Mouse (Mus musculus): ENCODE data around the gene Atf3. TPM values are rescaled to one million over a fixed set of nuclear protein-coding genes. Genes with fewer than 3 reads are reported as not detected.
A peak's percentile ranks its signal among the peaks of the same experiment; 100 is the strongest.

The Atf3 gene
- polyA plus RNA-seq (2015; fragmentation: Nextera tagmentation; extraction: Ambion mirVana) = 6.5 and 11.1 TPM in 2 replicates

DNA sequence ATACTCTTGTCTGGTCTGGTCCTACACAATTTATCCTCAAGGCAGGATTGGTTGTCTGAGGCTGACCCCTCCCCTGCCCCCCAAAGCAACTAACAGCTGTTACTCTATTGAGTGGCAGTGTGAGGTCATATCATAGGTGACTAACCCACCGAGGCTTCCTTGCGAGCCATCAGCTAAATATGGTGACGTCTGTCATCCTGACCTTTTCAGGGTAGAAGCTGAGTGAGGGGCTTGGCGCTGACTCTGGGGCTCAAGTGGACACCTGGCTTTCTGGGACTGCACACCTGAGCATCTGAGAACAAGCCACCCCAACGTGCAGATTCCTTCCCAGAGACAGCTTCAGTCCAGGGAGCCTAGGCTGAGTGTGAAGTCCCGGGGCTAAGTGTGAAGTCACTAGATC, at the start of gene Atf3:
TSS of gene Atf3 (minus strand) at position 101 of the 400 bp plus-strand sequence.
- Histone ChIP-seq H3K9ac (ENCODE audit: low read length) (no peak within 1 kb of the TSS), H3K4me2 (replicated peaks; ENCODE audit: low read depth) (no peak within 1 kb of the TSS), H3K27ac (replicated peaks) (no peak within 1 kb of the TSS), H3K27me3 (ENCODE audit: control insufficient read depth, insufficient read depth, low read length) (no peaks in the 10 kb centered on the region), H3K4me3 (ENCODE audit: low read depth, low read length) (no peak within 1 kb of the TSS), H3K4me1 (replicated peaks; ENCODE audit: control insufficient read depth, insufficient read depth) (no peaks in the 10 kb centered on the region), H3K9me3 (ENCODE audit: control insufficient read depth, low read length) (no peaks in the 10 kb centered on the region), H3K36me3 (ENCODE audit: control insufficient read depth, insufficient read depth, low read length) (no peaks in the 10 kb centered on the region)
- ATAC-seq (ENCODE audit: low FRiP score, low TSS enrichment) = no peak
- WGBS = 46% methylated on average over 6 of the region's 6 CpGs
- TF ChIP-seq EP300 (optimal IDR thresholded peaks at IDR 0.05) (no peak), CTCF (IDR thresholded peaks at IDR 0.05; ENCODE audit: low read depth) (no peak)
- DNase-seq (ENCODE audit: low spot score) = no peak

- Histone ChIP-seq H3K9me3 (ENCODE audit: control insufficient read depth, low read length) (no peaks in the 10 kb centered on the region), H3K4me1 (replicated peaks; ENCODE audit: control insufficient read depth, insufficient read depth) (peaks cover 2% of the 10 kb centered on the region; the same call in 1 of the 2 replicates), H3K4me2 (replicated peaks; ENCODE audit: low read depth) (no peak overlapping the region), H3K27ac (replicated peaks) (no peak overlapping the region), H3K4me3 (ENCODE audit: low read depth, low read length) (no peak overlapping the region), H3K36me3 (ENCODE audit: control insufficient read depth, insufficient read depth, low read length) (no peaks in the 10 kb centered on the region), H3K9ac (ENCODE audit: low read length) (no peak overlapping the region), H3K27me3 (ENCODE audit: control insufficient read depth, insufficient read depth, low read length) (no peaks in the 10 kb centered on the region)
- 63% methylated on average over 5 of the region's 5 CpGs for WGBS
- TF ChIP-seq CTCF (IDR thresholded peaks at IDR 0.05; ENCODE audit: low read depth) (no peak), EP300 (optimal IDR thresholded peaks at IDR 0.05) (no peak)
- DNase-seq (ENCODE audit: low spot score) (no peak), ATAC-seq (ENCODE audit: low FRiP score, low TSS enrichment) (no peak)
Observed at GRCm38 (mm10) chr1:191267162-191267561, 49.3 kb upstream of the Atf3 start.

GRCm38 (mm10) chr1:191263471-191263870, 45.6 kb upstream of the Atf3 start:
- Histone ChIP-seq H3K9me3 (ENCODE audit: control insufficient read depth, low read length) (no peaks in the 10 kb centered on the region), H3K27me3 (ENCODE audit: control insufficient read depth, insufficient read depth, low read length) (no peaks in the 10 kb centered on the region), H3K4me2 (replicated peaks; ENCODE audit: low read depth) (no peak overlapping the region), H3K9ac (ENCODE audit: low read length) (no peak overlapping the region), H3K36me3 (ENCODE audit: control insufficient read depth, insufficient read depth, low read length) (no peaks in the 10 kb centered on the region), H3K4me3 (ENCODE audit: low read depth, low read length) (no peak overlapping the region), H3K27ac (replicated peaks) (peak overlapping the region; percentile 40; the same call in 1 of the 2 replicates), H3K4me1 (replicated peaks; ENCODE audit: control insufficient read depth, insufficient read depth) (peaks cover 2% of the 10 kb centered on the region; the same call in 1 of the 2 replicates)
- DNase-seq (ENCODE audit: low spot score) = peak; percentile 56
- 58% methylated on average over 5 of the region's 5 CpGs for WGBS
- peak; percentile 58 for ATAC-seq (ENCODE audit: low FRiP score, low TSS enrichment)
- TF ChIP-seq CTCF (IDR thresholded peaks at IDR 0.05; ENCODE audit: low read depth) (no peak), EP300 (optimal IDR thresholded peaks at IDR 0.05) (no peak)

DNA sequence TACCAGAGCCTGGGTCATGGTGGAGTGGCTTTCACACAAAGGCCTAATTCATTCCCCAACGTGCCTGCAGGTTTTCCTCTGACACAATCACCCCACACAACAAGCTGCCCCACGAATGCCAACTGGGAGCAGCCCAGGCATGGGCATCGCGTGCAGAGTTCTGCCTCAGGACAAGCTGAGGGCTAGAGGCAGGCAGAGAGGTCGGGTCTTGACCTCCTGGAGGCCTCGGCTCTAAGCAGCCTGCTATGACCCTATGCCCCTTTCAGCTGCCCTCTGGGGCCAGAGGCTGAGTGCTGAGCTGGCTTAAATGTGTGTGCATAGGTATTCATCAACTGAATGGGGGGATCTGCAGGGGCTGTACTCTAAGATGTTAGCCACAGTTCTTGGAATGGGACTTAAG, 44.0 kb upstream of the Atf3 start:
- H3K4me3 ChIP-seq (ENCODE audit: low read depth, low read length) = no peak overlapping the region
- H3K4me2 ChIP-seq (replicated peaks; ENCODE audit: low read depth) = no peak overlapping the region
- no peaks in the 10 kb centered on the region for H3K4me1 ChIP-seq (replicated peaks; ENCODE audit: control insufficient read depth, insufficient read depth)
- H3K9me3 ChIP-seq (ENCODE audit: control insufficient read depth, low read length) = no peaks in the 10 kb centered on the region
- 42% methylated on average over 6 of the region's 6 CpGs for WGBS
- no peaks in the 10 kb centered on the region for H3K27me3 ChIP-seq (ENCODE audit: control insufficient read depth, insufficient read depth, low read length)
- DNase-seq (ENCODE audit: low spot score) (no peak), ATAC-seq (ENCODE audit: low FRiP score, low TSS enrichment) (no peak)
- no peaks in the 10 kb centered on the region for H3K36me3 ChIP-seq (ENCODE audit: control insufficient read depth, insufficient read depth, low read length)
- no peak overlapping the region for H3K9ac ChIP-seq (ENCODE audit: low read length)
- no peak overlapping the region for H3K27ac ChIP-seq (replicated peaks)
- no peak for TF ChIP-seq CTCF (IDR thresholded peaks at IDR 0.05; ENCODE audit: low read depth)
- TF ChIP-seq EP300 (optimal IDR thresholded peaks at IDR 0.05) = no peak

DNA sequence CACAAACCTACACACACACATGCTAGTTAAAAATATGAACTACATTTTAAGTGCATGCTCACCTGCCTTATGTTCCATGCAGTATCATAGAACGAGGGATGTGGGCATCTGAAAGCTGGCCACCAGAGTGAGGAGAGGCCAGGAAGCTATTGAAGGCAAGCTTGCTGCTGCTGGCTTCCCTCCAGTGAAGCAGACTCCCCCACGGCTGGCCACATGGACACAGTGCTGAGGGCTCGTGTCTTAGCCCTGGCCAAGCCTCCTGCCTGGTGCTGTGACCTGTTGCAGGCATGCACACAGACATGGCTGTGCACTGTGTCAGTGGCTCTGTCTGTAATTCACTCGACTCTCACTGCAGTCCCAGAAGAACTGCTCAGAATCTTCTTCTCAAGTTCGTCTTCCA, 41.8 kb upstream of the Atf3 start:
- no peaks in the 10 kb centered on the region for H3K36me3 ChIP-seq (ENCODE audit: control insufficient read depth, insufficient read depth, low read length)
- DNase-seq (ENCODE audit: low spot score) (no peak), ATAC-seq (ENCODE audit: low FRiP score, low TSS enrichment) (no peak)
- H3K9me3 ChIP-seq (ENCODE audit: control insufficient read depth, low read length) = no peaks in the 10 kb centered on the region
- H3K9ac ChIP-seq (ENCODE audit: low read length) = no peak overlapping the region
- H3K4me1 ChIP-seq (replicated peaks; ENCODE audit: control insufficient read depth, insufficient read depth) = no peaks in the 10 kb centered on the region
- TF ChIP-seq EP300 (optimal IDR thresholded peaks at IDR 0.05) (no peak), CTCF (IDR thresholded peaks at IDR 0.05; ENCODE audit: low read depth) (no peak)
- no peaks in the 10 kb centered on the region for H3K27me3 ChIP-seq (ENCODE audit: control insufficient read depth, insufficient read depth, low read length)
- 69% methylated on average over 5 of the region's 5 CpGs for WGBS
- H3K4me2 ChIP-seq (replicated peaks; ENCODE audit: low read depth) = no peak overlapping the region
- H3K27ac ChIP-seq (replicated peaks) = no peak overlapping the region
- H3K4me3 ChIP-seq (ENCODE audit: low read depth, low read length) = no peak overlapping the region

DNA sequence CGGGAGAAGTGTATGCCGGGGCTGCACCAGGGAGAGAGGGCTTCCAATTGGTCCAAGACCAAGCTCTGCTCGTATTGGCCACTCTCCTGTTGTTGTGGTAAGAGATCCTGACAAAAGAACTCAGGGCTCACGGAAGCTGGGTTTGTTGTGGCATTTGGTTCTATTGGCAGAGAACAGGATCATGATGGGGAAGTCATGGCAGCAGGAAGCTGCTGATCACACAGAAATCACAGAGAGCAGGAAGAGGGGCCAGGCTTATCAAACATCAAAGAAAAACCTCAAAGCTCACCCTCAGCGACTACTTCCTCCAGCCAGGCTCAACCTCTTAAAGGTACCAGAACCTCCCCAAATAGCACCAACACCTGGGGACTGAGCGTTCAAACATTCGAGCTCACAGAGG, 41.3 kb upstream of the Atf3 start:
- Histone ChIP-seq H3K27ac (replicated peaks) (no peak overlapping the region), H3K4me1 (replicated peaks; ENCODE audit: control insufficient read depth, insufficient read depth) (no peaks in the 10 kb centered on the region), H3K4me3 (ENCODE audit: low read depth, low read length) (no peak overlapping the region), H3K4me2 (replicated peaks; ENCODE audit: low read depth) (no peak overlapping the region), H3K36me3 (ENCODE audit: control insufficient read depth, insufficient read depth, low read length) (no peaks in the 10 kb centered on the region), H3K9me3 (ENCODE audit: control insufficient read depth, low read length) (no peaks in the 10 kb centered on the region), H3K27me3 (ENCODE audit: control insufficient read depth, insufficient read depth, low read length) (no peaks in the 10 kb centered on the region), H3K9ac (ENCODE audit: low read length) (no peak overlapping the region)
- ATAC-seq (ENCODE audit: low FRiP score, low TSS enrichment) (no peak), DNase-seq (ENCODE audit: low spot score) (no peak)
- TF ChIP-seq CTCF (IDR thresholded peaks at IDR 0.05; ENCODE audit: low read depth) = no peak
- no peak for TF ChIP-seq EP300 (optimal IDR thresholded peaks at IDR 0.05)
- 23% methylated on average over 7 of the region's 7 CpGs for WGBS
